Mouse (Mus musculus) heart, embryonic 16.5 days (tissue): ENCODE measurements at regions not wholly inside any gene's neighbourhood (a gene's known extent, or its start where the extent isn't known, plus 50 kb on each side); places are given as distances from the start of the nearest gene placed in this dataset.

ENCODE experiments used
- ATAC-seq: fragments of 200-750 bp; cut with Nextera tagmentation; replicated peaks from 2 replicates; pipeline ENCODE4 v1.8.0; 2017; ENCODE audit warnings: moderate number of reproducible peaks; ENCODE audit not compliant: insufficient read depth, low FRiP score; ENCODE audit errors: extremely low read depth
- H3K27ac ChIP-seq: fragments of 300-500 bp; sonication (generic); 2 replicates; pipeline ENCODE4 v1.5.1; 2014; ENCODE audit warnings: mild to moderate bottlenecking, low read length, control low read depth, moderate library complexity
- H3K27me3 ChIP-seq: fragments of 300-500 bp; sonication (generic); 2 replicates; pipeline ENCODE4 v1.6.1; 2014; ENCODE audit warnings: low read length, mixed read lengths; ENCODE audit not compliant: control insufficient read depth, insufficient read depth
- H3K36me3 ChIP-seq: fragments of 300-500 bp; sonication (generic); 2 replicates; pipeline ENCODE4 v1.6.1; 2014; ENCODE audit not compliant: control insufficient read depth, insufficient read depth
- H3K4me1 ChIP-seq: fragments of 300-500 bp; sonication (generic); 2 replicates; pipeline ENCODE4 v1.6.1; 2014; ENCODE audit warnings: low read length, mixed read lengths; ENCODE audit not compliant: control insufficient read depth, insufficient read depth
- H3K4me2 ChIP-seq: fragments of 300-500 bp; sonication (generic); 2 replicates; pipeline ENCODE4 v1.6.1; 2014; ENCODE audit warnings: low read depth, mild to moderate bottlenecking, control low read depth, low read length
- H3K4me3 ChIP-seq: fragments of 300-500 bp; sonication (generic); 2 replicates; pipeline ENCODE4 v1.5.1; 2014; ENCODE audit warnings: mild to moderate bottlenecking, control low read depth, low read length
- H3K9ac ChIP-seq: fragments of 300-500 bp; sonication (generic); 2 replicates; pipeline ENCODE4 v1.6.1; 2014; ENCODE audit warnings: low read length, control low read depth
- H3K9me3 ChIP-seq: fragments of 300-500 bp; sonication (generic); replicated peaks from 2 replicates; pipeline ENCODE4 v1.6.1; 2016; ENCODE audit warnings: low read length; ENCODE audit not compliant: control insufficient read depth
- WGBS: fragments of 180-500 bp; shearing (Covaris S2); extraction: QIAGEN DNeasy Blood & Tissue Kit; methylation state at CpG from one replicate; pipeline ENCODE4 v1.1.7; 2014; 5-methylcytosine and 5-hydroxymethylcytosine counted together

DNA sequence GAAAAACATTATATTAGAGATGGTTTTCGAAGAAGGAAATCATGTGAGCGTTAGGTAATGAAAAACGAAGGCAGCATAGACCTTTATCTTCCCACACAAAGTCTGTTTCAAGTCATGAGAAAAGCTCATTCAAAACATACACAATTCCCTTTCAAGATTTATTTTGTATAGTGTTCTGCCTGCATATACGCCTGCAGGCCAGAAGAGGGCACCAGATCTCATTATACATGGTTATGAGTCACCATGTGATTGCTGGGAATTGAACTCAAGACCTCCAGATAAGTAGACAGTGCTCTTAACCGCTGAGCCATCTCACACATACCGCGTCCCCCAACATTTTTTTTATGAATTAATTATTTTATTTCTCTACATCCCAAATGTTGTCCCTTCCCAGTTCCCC lies 578.3 kb upstream of the Ccdc54 start:
- no peaks in the 10 kb centered on the region for H3K4me1 ChIP-seq
- no peaks in the 10 kb centered on the region for H3K9me3 ChIP-seq
- no peaks in the 10 kb centered on the region for H3K27me3 ChIP-seq
- H3K36me3 ChIP-seq: no peaks in the 10 kb centered on the region
- no peak overlapping the region for H3K4me3 ChIP-seq
- H3K4me2 ChIP-seq: no peak overlapping the region
- WGBS: 69% methylated on average over 7 of the region's 7 CpGs
- H3K27ac ChIP-seq: no peak overlapping the region
- no peak overlapping the region for H3K9ac ChIP-seq
- no peak for ATAC-seq

DNA sequence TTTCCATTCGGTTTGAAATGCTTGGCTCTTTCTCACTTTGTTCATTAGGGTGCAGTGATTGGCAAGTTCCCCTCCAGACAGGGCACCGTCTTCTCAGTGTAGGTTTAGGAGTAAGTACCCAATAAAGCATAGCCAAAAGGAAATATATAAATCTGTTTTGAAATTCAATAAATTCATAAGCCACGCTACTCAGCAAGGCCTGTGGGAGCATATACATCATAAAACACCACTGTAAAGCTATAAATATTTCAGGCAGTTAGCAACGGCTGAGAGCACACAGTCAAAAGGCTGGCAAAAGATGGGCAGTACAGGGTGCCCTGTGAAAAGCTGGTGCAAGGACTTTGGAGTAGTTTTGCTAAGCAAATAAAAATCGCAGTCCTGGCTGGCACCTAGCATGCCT lies 569.8 kb upstream of the Ccdc54 start:
- H3K27me3 ChIP-seq: no peaks in the 10 kb centered on the region
- H3K27ac ChIP-seq: no peak overlapping the region
- no peaks in the 10 kb centered on the region for H3K4me1 ChIP-seq
- no peaks in the 10 kb centered on the region for H3K9me3 ChIP-seq
- WGBS: 68% methylated on average over 5 of the region's 5 CpGs
- H3K9ac ChIP-seq: no peak overlapping the region
- no peak overlapping the region for H3K4me2 ChIP-seq
- ATAC-seq: no peak
- H3K4me3 ChIP-seq: no peak overlapping the region
- no peaks in the 10 kb centered on the region for H3K36me3 ChIP-seq

DNA sequence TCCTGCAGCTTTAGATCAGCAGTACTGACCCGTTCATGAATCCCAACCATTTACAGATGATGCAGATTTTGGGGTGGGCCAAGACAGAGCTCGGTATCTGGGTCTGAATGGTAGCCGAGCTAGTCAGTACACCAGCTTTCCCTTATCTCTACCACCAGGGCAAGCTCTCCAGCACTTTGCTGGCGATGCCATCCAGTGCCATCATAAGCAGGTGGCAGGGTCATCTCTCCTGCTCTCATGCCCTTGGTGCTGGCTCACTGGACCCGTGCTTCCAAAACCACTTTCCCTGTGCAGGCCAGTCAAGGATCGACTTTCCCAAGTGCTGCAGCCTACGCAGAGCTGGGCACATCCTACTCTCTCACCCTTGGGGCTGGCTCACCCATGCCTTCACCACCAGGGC lies 547.6 kb upstream of the Ccdc54 start:
- WGBS: 81% methylated on average over 7 of the region's 7 CpGs
- no peak overlapping the region for H3K4me3 ChIP-seq

DNA sequence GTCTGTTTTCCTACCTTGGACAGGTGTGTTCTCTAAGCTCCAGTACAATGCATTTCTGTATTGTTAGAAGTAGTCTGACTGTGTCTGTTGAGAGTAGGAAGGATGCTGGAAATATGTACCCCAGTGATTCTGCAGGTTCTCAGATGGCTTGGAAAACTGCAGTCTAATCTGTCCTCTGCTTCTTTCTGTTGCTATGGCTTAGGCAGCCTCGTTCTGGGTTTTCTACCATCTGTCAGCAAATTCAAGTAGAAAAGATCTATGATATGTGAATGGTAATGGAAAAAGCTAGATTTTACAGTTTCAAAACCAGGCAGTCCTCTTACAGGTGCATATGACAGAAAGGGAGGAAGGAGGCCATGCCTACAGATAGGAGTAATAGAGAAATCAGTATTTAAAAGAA lies 528.9 kb upstream of the Ccdc54 start:
- no peaks in the 10 kb centered on the region for H3K36me3 ChIP-seq
- no peak overlapping the region for H3K4me2 ChIP-seq
- no peaks in the 10 kb centered on the region for H3K9me3 ChIP-seq
- H3K27me3 ChIP-seq: no peaks in the 10 kb centered on the region
- H3K27ac ChIP-seq: no peak overlapping the region
- ATAC-seq: no peak
- no peak overlapping the region for H3K9ac ChIP-seq
- 58% methylated on average over 1 of the region's 1 CpGs for WGBS
- H3K4me3 ChIP-seq: no peak overlapping the region
- H3K4me1 ChIP-seq: no peaks in the 10 kb centered on the region

More for the DNA sequence above, 547.6 kb upstream of the Ccdc54 start:
- no peak for ATAC-seq
- H3K36me3 ChIP-seq: no peaks in the 10 kb centered on the region
- no peaks in the 10 kb centered on the region for H3K4me1 ChIP-seq
- H3K9me3 ChIP-seq: no peaks in the 10 kb centered on the region
- H3K27ac ChIP-seq: no peak overlapping the region
- H3K4me2 ChIP-seq: no peak overlapping the region
- H3K9ac ChIP-seq: no peak overlapping the region
- H3K27me3 ChIP-seq: no peaks in the 10 kb centered on the region

DNA sequence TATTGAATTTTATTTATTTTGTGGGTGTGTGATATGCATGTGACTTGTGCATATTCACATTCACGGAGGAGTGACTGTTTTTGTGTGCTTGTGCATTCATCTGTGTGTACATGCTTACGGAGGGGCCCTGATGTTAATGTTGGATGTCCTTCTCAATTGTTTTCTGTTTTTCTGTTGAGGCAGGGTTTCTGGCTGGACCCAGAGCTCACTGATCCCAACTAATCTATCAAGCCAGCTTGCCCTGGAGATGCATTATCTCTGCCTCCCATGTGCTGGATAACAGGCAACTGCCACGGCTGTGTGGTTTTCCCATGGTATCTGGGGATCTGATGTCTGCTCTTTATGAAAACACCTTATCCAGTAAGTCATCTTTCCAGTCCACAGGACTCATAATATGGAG lies 527.4 kb upstream of the Ccdc54 start:
- 55% methylated on average over 3 of the region's 3 CpGs for WGBS
- no peaks in the 10 kb centered on the region for H3K4me1 ChIP-seq
- ATAC-seq: no peak
- H3K4me2 ChIP-seq: no peak overlapping the region; the same call in 1 of the 2 replicates
- no peaks in the 10 kb centered on the region for H3K36me3 ChIP-seq
- H3K27ac ChIP-seq: no peak overlapping the region
- no peak overlapping the region for H3K9ac ChIP-seq
- no peak overlapping the region for H3K4me3 ChIP-seq
- H3K9me3 ChIP-seq: no peaks in the 10 kb centered on the region
- no peaks in the 10 kb centered on the region for H3K27me3 ChIP-seq

DNA sequence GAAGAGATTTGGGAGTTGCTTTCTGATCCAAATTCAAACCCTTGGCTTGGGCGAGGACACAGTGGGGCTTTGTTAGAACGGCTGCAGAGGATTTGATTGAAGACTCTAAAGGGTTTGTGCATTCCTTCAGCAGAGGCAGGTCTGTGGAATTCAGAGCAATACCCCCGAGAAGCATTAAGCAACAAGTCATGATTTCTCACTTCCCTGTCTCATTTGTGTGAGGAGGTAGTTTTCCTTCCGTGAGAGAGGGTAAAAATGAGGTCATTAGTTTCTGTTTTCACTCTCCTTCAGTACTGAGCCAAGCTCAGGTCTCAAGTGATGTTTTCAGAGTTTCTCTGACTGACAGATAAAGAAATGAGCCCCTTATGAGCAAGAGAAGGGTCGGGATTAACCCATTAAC lies 526.9 kb upstream of the Ccdc54 start:
- H3K4me3 ChIP-seq: peak overlapping the region; percentile 23
- no peaks in the 10 kb centered on the region for H3K36me3 ChIP-seq
- H3K9ac ChIP-seq: no peak overlapping the region
- no peaks in the 10 kb centered on the region for H3K4me1 ChIP-seq
- H3K9me3 ChIP-seq: no peaks in the 10 kb centered on the region
- no peak for ATAC-seq
- H3K27me3 ChIP-seq: no peaks in the 10 kb centered on the region
- H3K27ac ChIP-seq: no peak overlapping the region
- 18% methylated on average over 5 of the region's 5 CpGs for WGBS
- peak overlapping the region; percentile 52 for H3K4me2 ChIP-seq

DNA sequence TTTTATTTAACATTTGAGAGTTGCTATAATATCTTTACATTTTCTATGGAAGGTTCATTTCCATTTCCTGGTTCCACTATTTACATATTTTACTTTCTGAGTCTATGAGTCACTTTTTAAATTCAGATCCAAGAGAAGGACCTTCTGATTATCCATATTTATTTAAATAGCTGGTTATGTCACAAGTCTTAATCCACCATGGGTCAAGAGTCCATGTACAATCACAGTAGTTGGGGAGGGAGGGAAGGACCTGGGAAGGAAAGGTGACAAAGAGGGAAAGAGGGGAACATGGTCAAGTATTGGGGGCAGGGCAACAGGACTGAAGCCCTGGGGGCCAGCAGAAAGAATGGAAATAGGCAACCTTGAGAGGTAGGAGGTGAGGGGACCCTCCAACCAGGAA lies 518.9 kb upstream of the Ccdc54 start:
- H3K36me3 ChIP-seq: no peaks in the 10 kb centered on the region
- H3K9ac ChIP-seq: no peak overlapping the region

DNA sequence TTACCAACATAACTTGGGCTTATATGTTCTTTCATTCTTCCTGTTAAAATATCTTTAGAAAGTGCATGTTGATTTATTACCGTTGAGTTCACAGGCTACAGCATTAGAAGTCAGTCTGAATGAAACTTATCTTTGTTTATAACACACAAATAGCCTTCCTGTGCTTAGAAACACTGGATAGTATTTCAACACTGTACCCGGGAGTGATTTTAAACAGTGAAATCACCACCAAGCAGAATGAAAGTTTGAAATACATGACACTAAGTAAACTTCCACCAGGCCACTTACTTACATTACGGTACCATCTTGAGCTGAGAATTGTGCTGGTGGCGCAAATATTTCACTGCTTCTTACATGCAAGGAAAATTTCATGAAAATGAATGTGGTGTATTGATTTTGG lies 516.5 kb upstream of the Ccdc54 start:
- no peaks in the 10 kb centered on the region for H3K36me3 ChIP-seq
- H3K27ac ChIP-seq: no peak overlapping the region
- H3K4me2 ChIP-seq: no peak overlapping the region
- no peaks in the 10 kb centered on the region for H3K4me1 ChIP-seq
- ATAC-seq: no peak
- H3K27me3 ChIP-seq: no peaks in the 10 kb centered on the region
- 59% methylated on average over 4 of the region's 4 CpGs for WGBS
- H3K9me3 ChIP-seq: no peaks in the 10 kb centered on the region
- no peak overlapping the region for H3K4me3 ChIP-seq
- no peak overlapping the region for H3K9ac ChIP-seq

More for the DNA sequence above, 518.9 kb upstream of the Ccdc54 start:
- Histone ChIP-seq H3K4me3 (no peak overlapping the region), H3K27ac (no peak overlapping the region), H3K27me3 (no peaks in the 10 kb centered on the region), H3K4me2 (no peak overlapping the region), H3K9me3 (no peaks in the 10 kb centered on the region), H3K4me1 (no peaks in the 10 kb centered on the region)
- no peak for ATAC-seq

DNA sequence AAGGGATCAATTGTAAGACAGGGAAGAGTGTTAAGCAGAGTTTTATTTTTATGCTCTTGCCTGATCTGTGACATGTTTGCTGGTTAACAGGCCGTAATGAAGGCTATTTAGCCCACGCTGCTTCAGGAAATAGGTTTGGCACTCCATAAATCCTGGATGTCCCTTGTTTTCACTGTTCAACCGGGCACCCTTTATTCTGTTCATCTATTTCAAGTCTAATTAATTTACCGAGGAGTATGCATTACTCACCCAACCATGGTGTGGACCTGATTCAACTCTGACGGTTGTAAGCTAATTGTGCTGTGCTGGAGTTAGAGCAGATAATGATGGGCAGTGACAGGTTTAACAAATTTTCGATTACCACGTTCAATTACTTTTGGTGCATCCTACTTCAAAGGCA lies 495.6 kb upstream of the Ccdc54 start:
- 85% methylated on average over 7 of the region's 7 CpGs for WGBS
- H3K36me3 ChIP-seq: no peaks in the 10 kb centered on the region
- no peak for ATAC-seq
- no peak overlapping the region for H3K4me2 ChIP-seq
- H3K9ac ChIP-seq: no peak overlapping the region
- H3K4me3 ChIP-seq: no peak overlapping the region
- H3K4me1 ChIP-seq: no peaks in the 10 kb centered on the region
- no peaks in the 10 kb centered on the region for H3K27me3 ChIP-seq
- H3K9me3 ChIP-seq: 0 out of 2 replicates have a peak, but pooled peaks cover 3% of the 10 kb centered on the region
- no peak overlapping the region for H3K27ac ChIP-seq

DNA sequence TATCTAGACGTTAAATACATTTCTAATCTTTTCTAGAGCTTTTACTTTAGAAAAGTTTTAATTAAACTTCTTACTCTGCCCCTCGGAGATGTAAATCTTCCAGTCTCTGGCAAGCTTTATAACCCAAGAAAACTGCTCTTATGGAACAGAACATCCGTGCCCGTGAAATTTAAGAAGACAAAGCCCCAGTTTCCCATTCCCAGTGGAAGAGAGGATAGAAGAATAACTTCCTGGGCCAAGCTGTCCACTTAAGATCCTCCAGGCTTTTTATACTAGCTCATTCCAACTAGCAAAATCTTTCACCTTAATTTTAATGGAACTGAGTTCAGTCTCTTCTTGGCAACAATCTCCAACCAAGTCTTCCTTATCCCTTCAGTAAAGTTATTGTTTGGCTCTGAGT lies 489.2 kb upstream of the Ccdc54 start:
- Histone ChIP-seq H3K27ac (no peak overlapping the region), H3K4me2 (no peak overlapping the region), H3K27me3 (no peaks in the 10 kb centered on the region), H3K4me1 (no peaks in the 10 kb centered on the region; the same call in 1 of the 2 replicates), H3K4me3 (no peak overlapping the region), H3K9ac (no peak overlapping the region), H3K36me3 (no peaks in the 10 kb centered on the region), H3K9me3 (no peaks in the 10 kb centered on the region)
- 75% methylated on average over 4 of the region's 4 CpGs for WGBS
- no peak for ATAC-seq
